Mouse (Mus musculus) kidney, adult 2 months (tissue): ENCODE measurements at regions not wholly inside any gene's neighbourhood (a gene's known extent, or its start where the extent isn't known, plus 50 kb on each side); places are given as distances from the start of the nearest gene placed in this dataset.

Experiments used
- CTCF ChIP-seq: fragments of 200-500 bp; conservative IDR thresholded peaks from 2 replicates; pipeline ENCODE4 v1.5.1; 2011; ENCODE audit warnings: low read depth, mild to moderate bottlenecking, control low read depth, low read length, moderate library complexity, mixed read lengths; ENCODE audit not compliant: insufficient read depth, insufficient read length
- POLR2A ChIP-seq: fragments of 200-500 bp; IDR thresholded peaks from one replicate; pipeline ENCODE4 v1.6.1; 2011; ENCODE audit warnings: low read depth, low read length, control low read depth

GRCm38 (mm10) chr17:50394801-50395200 is 101.4 kb upstream of the Dazl start:
- TF ChIP-seq POLR2A: no peak
- no peak for TF ChIP-seq CTCF
